Mouse (Mus musculus): ENCODE data around the gene Slc29a3. TPM values are rescaled to one million over a fixed set of nuclear protein-coding genes. Genes with fewer than 3 reads are reported as not detected.
"Not testable (repeated sequence)": the region's sequence is repeated elsewhere in the genome, so short reads cannot be mapped to it uniquely, and the experiment has no call there.

The Slc29a3 gene
- total and polyA plus RNA-seq, 3 experiments, result 3.9 to 5.6 (median 4.1) TPM

GRCm38 (mm10) chr10:60721640-60722039 lies 31.0 kb downstream of the Slc29a3 start:
- Histone ChIP-seq H3K79me2 (replicated peaks; ENCODE audit: control insufficient read depth, insufficient read depth, low read length) (no peaks in the 10 kb centered on the region), H3K4me1 (ENCODE audit: control insufficient read depth, insufficient read depth, low read length) (no peaks in the 10 kb centered on the region), H3K9ac (ENCODE audit: low read depth, low read length) (no peak overlapping the region), H3K27me3 (ENCODE audit: control insufficient read depth, insufficient read depth, low read length) (no peaks in the 10 kb centered on the region), H3K4me3 (no peak overlapping the region), H3K27ac (no peak overlapping the region), H3K36me3 (ENCODE audit: control insufficient read depth, insufficient read depth, low read length) (no peaks in the 10 kb centered on the region)
- no peak for DNase-seq
- WGBS, result 69% methylated on average over 12 of the region's 12 CpGs
- TF ChIP-seq EP300 (IDR thresholded peaks at IDR 0.05; ENCODE audit: insufficient read depth, low read depth, low read length) (no peak), CTCF (IDR thresholded peaks at IDR 0.05) (no peak), POLR2A (IDR thresholded peaks at IDR 0.05; ENCODE audit: insufficient read depth, low read depth, low read length) (no peak)
- intact Hi-C loops (cut with DNase I), result no loop called here

DNA sequence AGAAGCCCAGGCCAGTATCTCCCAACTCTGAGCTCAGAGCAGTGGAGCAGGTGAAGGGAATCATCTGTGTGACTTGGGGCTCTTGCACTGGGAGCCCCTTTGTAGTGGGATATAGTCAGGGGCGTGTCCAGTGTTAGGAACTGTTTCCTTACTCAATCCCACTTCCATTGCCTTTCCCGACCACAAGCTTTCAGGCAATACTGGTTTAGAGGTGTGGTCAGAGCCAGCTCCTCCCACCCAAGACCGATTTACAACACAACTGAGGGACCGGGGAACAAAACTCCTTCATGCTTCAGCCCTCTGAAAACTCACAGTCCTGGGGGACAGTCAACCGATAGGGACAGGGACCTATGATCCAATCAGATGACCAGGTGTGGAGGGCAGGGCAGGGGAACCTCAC lies 32.1 kb downstream of the Slc29a3 start:
- WGBS, result 85% methylated on average over 5 of the region's 5 CpGs
- TF ChIP-seq EP300 (IDR thresholded peaks at IDR 0.05; ENCODE audit: insufficient read depth, low read depth, low read length), result no peak
- no peak for TF ChIP-seq POLR2A (IDR thresholded peaks at IDR 0.05; ENCODE audit: insufficient read depth, low read depth, low read length)
- no peak for TF ChIP-seq CTCF (IDR thresholded peaks at IDR 0.05)
- no peaks in the 10 kb centered on the region for H3K79me2 ChIP-seq (replicated peaks; ENCODE audit: control insufficient read depth, insufficient read depth, low read length)
- intact Hi-C loops (cut with DNase I), result no loop called here
- H3K4me1 ChIP-seq (ENCODE audit: control insufficient read depth, insufficient read depth, low read length), result no peaks in the 10 kb centered on the region
- no peak overlapping the region for H3K4me3 ChIP-seq
- H3K27ac ChIP-seq, result no peak overlapping the region
- no peaks in the 10 kb centered on the region for H3K27me3 ChIP-seq (ENCODE audit: control insufficient read depth, insufficient read depth, low read length)
- DNase-seq, result no peak
- H3K9ac ChIP-seq (ENCODE audit: low read depth, low read length), result no peak overlapping the region
- no peaks in the 10 kb centered on the region for H3K36me3 ChIP-seq (ENCODE audit: control insufficient read depth, insufficient read depth, low read length)

- DNase-seq, result no peak
- Histone ChIP-seq H3K9ac (ENCODE audit: low read depth, low read length) (no peak overlapping the region), H3K27me3 (ENCODE audit: control insufficient read depth, insufficient read depth, low read length) (no peaks in the 10 kb centered on the region), H3K27ac (no peak overlapping the region), H3K36me3 (ENCODE audit: control insufficient read depth, insufficient read depth, low read length) (no peaks in the 10 kb centered on the region), H3K79me2 (replicated peaks; ENCODE audit: control insufficient read depth, insufficient read depth, low read length) (no peaks in the 10 kb centered on the region), H3K4me1 (ENCODE audit: control insufficient read depth, insufficient read depth, low read length) (no peaks in the 10 kb centered on the region), H3K4me3 (no peak overlapping the region)
- 78% methylated on average over 2 of the region's 2 CpGs for WGBS
- intact Hi-C loops (cut with DNase I), result no loop called here
- TF ChIP-seq EP300 (IDR thresholded peaks at IDR 0.05; ENCODE audit: insufficient read depth, low read depth, low read length), result no peak
- TF ChIP-seq CTCF (IDR thresholded peaks at IDR 0.05), result no peak
- no peak for TF ChIP-seq POLR2A (IDR thresholded peaks at IDR 0.05; ENCODE audit: insufficient read depth, low read depth, low read length)
These were observed 34.1 kb downstream of the Slc29a3 start for GRCm38 (mm10) chr10:60718491-60718890.

DNA sequence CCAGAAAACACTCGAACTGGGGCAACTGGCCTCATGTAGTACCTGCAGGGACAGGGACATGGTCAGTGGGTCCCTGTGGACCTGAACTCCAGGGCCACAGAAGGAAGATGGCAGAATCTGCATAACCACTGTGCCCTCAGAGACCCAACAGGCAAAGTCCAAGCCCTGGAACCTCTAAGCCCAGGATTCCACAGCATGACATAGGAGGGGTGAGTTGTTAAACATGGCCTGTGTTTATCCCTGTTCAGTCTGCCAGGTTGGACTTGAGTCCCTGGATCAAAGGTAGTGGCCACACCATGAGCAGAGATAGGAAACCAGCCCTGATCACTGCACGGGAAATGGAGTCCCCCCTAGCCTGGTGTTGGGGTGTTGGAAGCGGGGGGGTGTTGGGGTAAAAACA lies 36.1 kb downstream of the Slc29a3 start:
- intact Hi-C loops (cut with DNase I), result no loop called here
- no peak for DNase-seq
- Histone ChIP-seq H3K36me3 (ENCODE audit: control insufficient read depth, insufficient read depth, low read length) (no peaks in the 10 kb centered on the region), H3K9ac (ENCODE audit: low read depth, low read length) (no peak overlapping the region), H3K27me3 (ENCODE audit: control insufficient read depth, insufficient read depth, low read length) (no peaks in the 10 kb centered on the region), H3K79me2 (replicated peaks; ENCODE audit: control insufficient read depth, insufficient read depth, low read length) (no peaks in the 10 kb centered on the region), H3K27ac (no peak overlapping the region), H3K4me3 (no peak overlapping the region), H3K4me1 (ENCODE audit: control insufficient read depth, insufficient read depth, low read length) (no peaks in the 10 kb centered on the region)
- no peak for TF ChIP-seq CTCF (IDR thresholded peaks at IDR 0.05)
- TF ChIP-seq EP300 (IDR thresholded peaks at IDR 0.05; ENCODE audit: insufficient read depth, low read depth, low read length), result no peak
- no peak for TF ChIP-seq POLR2A (IDR thresholded peaks at IDR 0.05; ENCODE audit: insufficient read depth, low read depth, low read length)
- WGBS, result 91% methylated on average over 3 of the region's 3 CpGs

DNA sequence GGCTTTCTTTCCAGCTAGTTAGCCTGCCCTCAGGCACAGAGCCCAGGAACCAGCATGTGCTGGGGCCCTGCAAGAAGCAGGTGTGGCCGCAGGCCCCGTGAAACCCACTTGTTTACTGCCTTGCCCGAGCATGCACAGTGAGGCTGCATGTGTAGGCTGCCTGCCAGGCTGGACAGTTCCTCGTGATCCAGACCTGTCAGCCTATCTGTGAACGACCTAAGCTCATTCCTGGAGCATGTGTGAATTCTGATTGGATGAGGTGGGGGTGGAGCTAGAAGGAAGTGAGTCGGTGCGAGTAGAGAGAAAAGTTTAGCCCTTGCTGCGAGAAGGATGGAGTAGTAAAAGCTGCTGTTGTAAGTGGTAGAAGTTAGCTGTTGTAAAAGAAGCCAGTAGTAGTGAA lies 40.3 kb downstream of the Slc29a3 start:
- intact Hi-C loops (cut with DNase I); H3K36me3 ChIP-seq (ENCODE audit: control insufficient read depth, insufficient read depth, low read length); H3K4me3 ChIP-seq; H3K9ac ChIP-seq (ENCODE audit: low read depth, low read length); H3K4me1 ChIP-seq (ENCODE audit: control insufficient read depth, insufficient read depth, low read length); H3K79me2 ChIP-seq (replicated peaks; ENCODE audit: control insufficient read depth, insufficient read depth, low read length); H3K27ac ChIP-seq; H3K27me3 ChIP-seq (ENCODE audit: control insufficient read depth, insufficient read depth, low read length); DNase-seq: not testable (repeated sequence)
- 37% methylated on average over 8 of the region's 8 CpGs for WGBS

DNA sequence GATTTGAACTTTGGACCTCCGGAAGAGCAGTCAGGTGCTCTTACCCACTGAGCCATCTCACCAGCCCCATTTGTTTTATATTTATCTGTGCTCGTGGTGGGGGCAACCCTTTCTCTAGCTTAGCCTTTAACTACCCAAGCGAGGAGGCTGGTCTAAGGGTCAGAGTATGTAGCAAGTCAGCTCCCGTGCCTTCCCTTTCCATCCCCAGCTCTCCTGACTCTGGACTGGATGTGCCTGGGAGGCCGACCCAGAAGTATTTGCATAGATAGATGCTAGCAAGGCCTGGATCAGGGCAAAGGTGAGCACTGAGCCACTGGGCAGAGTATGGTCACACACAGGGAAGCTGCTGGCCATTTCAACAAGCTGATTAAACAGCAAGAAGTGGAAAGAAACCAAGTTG lies 43.8 kb downstream of the Slc29a3 start:
- WGBS, result 85% methylated on average over 5 of the region's 5 CpGs
- TF ChIP-seq EP300 (IDR thresholded peaks at IDR 0.05; ENCODE audit: insufficient read depth, low read depth, low read length) (no peak), POLR2A (IDR thresholded peaks at IDR 0.05; ENCODE audit: insufficient read depth, low read depth, low read length) (no peak), CTCF (IDR thresholded peaks at IDR 0.05) (no peak)
- intact Hi-C loops (cut with DNase I), result no loop called here
- Histone ChIP-seq H3K9ac (ENCODE audit: low read depth, low read length) (no peak overlapping the region), H3K4me1 (ENCODE audit: control insufficient read depth, insufficient read depth, low read length) (no peaks in the 10 kb centered on the region; the same call in 1 of the 2 replicates), H3K79me2 (replicated peaks; ENCODE audit: control insufficient read depth, insufficient read depth, low read length) (no peaks in the 10 kb centered on the region), H3K27ac (no peak overlapping the region), H3K27me3 (ENCODE audit: control insufficient read depth, insufficient read depth, low read length) (no peaks in the 10 kb centered on the region), H3K36me3 (ENCODE audit: control insufficient read depth, insufficient read depth, low read length) (no peaks in the 10 kb centered on the region), H3K4me3 (no peak overlapping the region)
- no peak for DNase-seq

All from heart, adult 2 months (tissue).